Mouse (Mus musculus): ENCODE data around the gene Gm21897.

DNA sequence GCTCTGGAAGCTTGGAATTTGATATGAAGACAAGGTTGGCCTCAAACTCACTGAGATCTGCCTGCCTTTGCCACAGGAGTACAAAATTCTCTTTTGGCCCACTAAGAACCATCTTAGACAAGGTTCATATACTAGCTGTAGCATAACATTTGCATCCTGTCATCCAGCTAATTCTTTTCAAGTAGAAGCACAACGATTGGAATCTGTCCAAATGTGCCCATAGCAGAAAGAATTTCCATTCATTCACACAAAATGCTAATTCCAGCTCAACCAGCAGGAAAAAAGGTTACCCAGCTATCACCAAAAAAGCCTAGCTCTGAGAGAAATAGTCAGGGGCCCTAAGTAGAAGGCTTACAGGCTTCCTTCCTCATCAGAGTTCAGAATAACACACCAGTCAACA is 34.0 kb downstream of the Gm21897 start:
- TF ChIP-seq CTCF (IDR thresholded peaks at IDR 0.05; ENCODE audit: insufficient read depth, low read depth, low read length) = no peak
- no peak for TF ChIP-seq POLR2A (IDR thresholded peaks at IDR 0.05; ENCODE audit: insufficient read depth, low read depth, low read length)
